Mouse (Mus musculus) central nervous system, embryonic 11.5 days (tissue): ENCODE data around the gene Lce6a. TPM values are rescaled to one million over a fixed set of nuclear protein-coding genes. Genes with fewer than 3 reads are reported as not detected.

Source experiments
- polyA plus RNA-seq: library from polyadenylated mRNA; depleted of rRNA; stranded (reverse); fragments of >200 nt; gene quantifications from 2 replicates; pipeline ENCODE4 v1.2.3, GENCODE M21; 2012; rRNA removed

Gene Lce6a
- polyA plus RNA-seq = not detected in 2 replicates

GRCm38 (mm10) chr3:92621560-92621959 is at the start of gene Lce6a:
Gene Lce6a (minus strand): TSS chr3:92621660.

GRCm38 (mm10) chr3:92670215-92670614 is 48.8 kb upstream of the Lce6a start, which contains the start of gene Lce1a2:
Gene Lce1a2 (minus strand): TSS chr3:92670315.

GRCm38 (mm10) chr3:92656826-92657225 is 35.4 kb upstream of the Lce6a start, which contains the start of gene Lce1b:
Gene Lce1b (minus strand): TSS chr3:92656926.

GRCm38 (mm10) chr3:92648207-92648606 is 26.7 kb upstream of the Lce6a start, which contains the start of gene Lce1a1:
Gene Lce1a1 (minus strand): TSS chr3:92648307.

GRCm38 (mm10) chr3:92607392-92607791 is 14.1 kb downstream of the Lce6a start, which contains the start of gene 2210017I01Rik:
Gene 2210017I01Rik (minus strand): TSS chr3:92607492.

GRCm38 (mm10) chr3:92588858-92589257 is 32.6 kb downstream of the Lce6a start, which contains the start of gene Smcp:
Gene Smcp (minus strand): TSS chr3:92588997.

GRCm38 (mm10) chr3:92573449-92574041 is 47.9 kb downstream of the Lce6a start, which contains the start of gene Ivl:
Gene Ivl (minus strand): TSS chr3:92573735.

Other genes starting within 250 kb of the Lce6a start
- gene Sprr2h, start 236.0 kb downstream of the Lce6a start, polyA plus RNA-seq = not detected in 2 replicates
- not detected in 2 replicates for gene Sprr2i, start 213.7 kb downstream of the Lce6a start, polyA plus RNA-seq
- not detected in 2 replicates for gene Sprr2j-ps, start 203.6 kb downstream of the Lce6a start, polyA plus RNA-seq
- 2.8 and 5.1 TPM in 2 replicates for gene Gm9774, start 192.2 kb downstream of the Lce6a start, polyA plus RNA-seq
- gene Sprr2k, start 189.1 kb downstream of the Lce6a start, polyA plus RNA-seq = not detected in 2 replicates
- not detected in 2 replicates for gene Sprr1b, start 182.9 kb downstream of the Lce6a start, polyA plus RNA-seq
- gene Sprr3, start 162.9 kb downstream of the Lce6a start, polyA plus RNA-seq = not detected in 2 replicates
- gene Sprr1a, start 135.8 kb downstream of the Lce6a start, polyA plus RNA-seq = 0.08 and 0.10 TPM in 2 replicates
- not detected in 2 replicates for gene Sprr4, start 121.2 kb downstream of the Lce6a start, polyA plus RNA-seq
- gene 2310046K23Rik, start 87.1 kb downstream of the Lce6a start, polyA plus RNA-seq = not detected in 2 replicates
- 0.02 and 0.04 TPM in 2 replicates for gene Ivl, start 47.9 kb downstream of the Lce6a start, polyA plus RNA-seq
- gene Smcp, start 32.7 kb downstream of the Lce6a start, polyA plus RNA-seq = not detected in 2 replicates
- gene 2210017I01Rik, start 14.2 kb downstream of the Lce6a start, polyA plus RNA-seq = not detected in 2 replicates
- gene Lce1a1, start 26.6 kb upstream of the Lce6a start, polyA plus RNA-seq = not detected in 2 replicates
- gene Lce1b, start 35.3 kb upstream of the Lce6a start, polyA plus RNA-seq = not detected in 2 replicates
- not detected in 2 replicates for gene Lce1a2, start 48.7 kb upstream of the Lce6a start, polyA plus RNA-seq
- gene Lce1c, start 57.6 kb upstream of the Lce6a start, polyA plus RNA-seq = not detected in 2 replicates
- gene Lce1d, start 65.5 kb upstream of the Lce6a start, polyA plus RNA-seq = not detected in 2 replicates
- gene Lce1e, start 87.4 kb upstream of the Lce6a start, polyA plus RNA-seq = not detected in 2 replicates
- not detected in 2 replicates for gene Lce1f, start 98.7 kb upstream of the Lce6a start, polyA plus RNA-seq
- not detected in 2 replicates for gene Gm38119, start 117.4 kb upstream of the Lce6a start, polyA plus RNA-seq
- not detected in 2 replicates for gene Lce1g, start 130.7 kb upstream of the Lce6a start, polyA plus RNA-seq
- not detected in 2 replicates for gene Lce1h, start 143.4 kb upstream of the Lce6a start, polyA plus RNA-seq
- not detected in 2 replicates for gene Lce1i, start 157.2 kb upstream of the Lce6a start, polyA plus RNA-seq
- not detected in 2 replicates for gene Lce1j, start 168.9 kb upstream of the Lce6a start, polyA plus RNA-seq
- not detected in 2 replicates for gene Lce1k, start 186.2 kb upstream of the Lce6a start, polyA plus RNA-seq
- not detected in 2 replicates for gene Kprp, start 205.6 kb upstream of the Lce6a start, polyA plus RNA-seq
- gene Lce1l, start 229.6 kb upstream of the Lce6a start, polyA plus RNA-seq = not detected in 2 replicates
- not detected in 2 replicates for gene 2310050C09Rik, start 248.6 kb upstream of the Lce6a start, polyA plus RNA-seq